Mouse (Mus musculus) midbrain, postnatal 0 days (tissue): ENCODE data around the gene Dnajb4. TPM values are rescaled to one million over a fixed set of nuclear protein-coding genes. Genes with fewer than 3 reads are reported as not detected.

Experiments
- ATAC-seq: fragments of 200-750 bp; cut with Nextera tagmentation; 2 replicates; pipeline ENCODE4 v1.8.0; 2017; ENCODE audit warnings: moderate number of reproducible peaks, mild to moderate bottlenecking, moderate TSS enrichment, moderate library complexity; ENCODE audit not compliant: low FRiP score
- DNase-seq: peaks from one replicate; pipeline ENCODE4 v3.0.0-alpha.2; 2015; ENCODE audit warnings: low spot score
- H3K27ac ChIP-seq: fragments of 300-500 bp; sonication (generic); 2 replicates; pipeline ENCODE4 v1.5.1; 2014; ENCODE audit warnings: low read depth, mild to moderate bottlenecking, low read length, mixed read lengths
- H3K27me3 ChIP-seq: fragments of 300-500 bp; sonication (generic); 2 replicates; pipeline ENCODE4 v1.6.1; 2014; ENCODE audit warnings: low read length, control low read depth, mixed read lengths; ENCODE audit not compliant: insufficient read depth
- H3K36me3 ChIP-seq: fragments of 300-500 bp; sonication (generic); 2 replicates; pipeline ENCODE4 v1.6.1; 2014; ENCODE audit warnings: low read length, control low read depth, mixed read lengths; ENCODE audit not compliant: insufficient read depth
- H3K4me1 ChIP-seq: fragments of 300-500 bp; sonication (generic); 2 replicates; pipeline ENCODE4 v1.6.1; 2014; ENCODE audit warnings: mild to moderate bottlenecking, control low read depth, antibody characterized with exemption, low read length, mixed read lengths; ENCODE audit not compliant: insufficient read depth
- H3K4me2 ChIP-seq: fragments of 300-500 bp; sonication (generic); 2 replicates; pipeline ENCODE4 v1.6.1; 2014; ENCODE audit warnings: low read depth, mild to moderate bottlenecking, low read length, mixed read lengths; ENCODE audit not compliant: poor library complexity, severe bottlenecking
- H3K4me3 ChIP-seq: fragments of 300-500 bp; sonication (generic); 2 replicates; pipeline ENCODE4 v1.5.1; 2014; ENCODE audit warnings: low read depth, mild to moderate bottlenecking, low read length, moderate library complexity
- H3K9ac ChIP-seq: fragments of 300-500 bp; sonication (generic); replicated peaks from 2 replicates; pipeline ENCODE4 v1.6.1; 2014; ENCODE audit warnings: mild to moderate bottlenecking, low read length, moderate library complexity, mixed read lengths; ENCODE audit not compliant: poor library complexity, severe bottlenecking
- H3K9me3 ChIP-seq: fragments of 300-500 bp; sonication (generic); 2 replicates; pipeline ENCODE4 v1.6.1; 2016; ENCODE audit warnings: low read length, control low read depth
- CTCF ChIP-seq: IDR thresholded peaks from 2 replicates; pipeline ENCODE4 v1.5.1; 2016; ENCODE audit warnings: antibody characterized with exemption, mild to moderate bottlenecking
- WGBS: fragments of 180-500 bp; shearing (Covaris S2); extraction: QIAGEN DNeasy Blood & Tissue Kit; methylation state at CpG from one replicate; pipeline ENCODE4 v1.1.7; 2014; 5-methylcytosine and 5-hydroxymethylcytosine counted together
- polyA plus RNA-seq: library from polyadenylated mRNA; unstranded; fragments of >200 nt; fragmentation: Nextera tagmentation; extraction: Ambion mirVana; gene quantifications from 2 replicates; pipeline ENCODE4 v1.2.1, GENCODE M21; 2015
- total RNA-seq: library from RNA; depleted of rRNA; stranded (reverse); fragments of >200 nt; gene quantifications from 2 replicates; pipeline ENCODE4 v1.2.3, GENCODE M21; 2014

The Dnajb4 gene
- total and polyA plus RNA-seq, 2 experiments from 2014 or later = 43.9 to 50.3 TPM

GRCm38 (mm10) chr3:152178816-152179215, 31.3 kb downstream of the Dnajb4 start:
- TF ChIP-seq CTCF = no peak
- Histone ChIP-seq H3K27ac (no peak overlapping the region), H3K9ac (no peak overlapping the region), H3K27me3 (no peaks in the 10 kb centered on the region), H3K4me3 (no peak overlapping the region), H3K36me3 (no peaks in the 10 kb centered on the region), H3K4me1 (no peaks in the 10 kb centered on the region), H3K9me3 (no peaks in the 10 kb centered on the region), H3K4me2 (no peak overlapping the region)
- WGBS = 90% methylated on average over 4 of the region's 4 CpGs
- no peak for DNase-seq
- ATAC-seq = no peak

DNA sequence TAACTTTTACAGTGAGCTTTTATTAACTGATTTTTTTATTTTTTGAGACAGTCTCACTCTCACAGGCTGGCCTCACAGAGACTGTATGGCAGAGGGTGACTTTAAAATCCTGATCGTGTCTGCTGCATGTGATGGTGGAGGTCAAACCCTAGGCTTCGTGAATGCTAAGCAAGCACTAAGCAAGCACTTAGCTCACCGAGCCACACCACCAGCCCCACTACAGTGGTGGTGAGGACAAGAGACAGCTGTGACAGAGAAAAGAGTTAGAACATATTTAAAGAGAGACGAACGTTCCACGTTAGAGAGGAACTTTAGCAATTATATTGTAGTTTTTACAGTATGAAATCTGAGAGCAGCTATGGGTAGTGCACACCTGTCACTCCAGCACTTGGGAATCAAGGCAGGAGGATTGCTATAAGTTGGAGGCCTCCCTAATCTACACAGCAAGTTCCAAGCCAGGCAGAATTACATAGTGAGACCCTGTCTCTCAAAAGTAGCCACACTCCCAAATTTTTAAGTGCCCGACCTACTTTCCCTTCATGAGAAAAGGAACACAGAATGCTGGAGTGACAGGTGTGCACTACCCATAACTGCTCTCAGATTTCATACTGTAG, 37.7 kb downstream of the Dnajb4 start:
- 85% methylated on average over 7 of the region's 7 CpGs for WGBS
- Histone ChIP-seq H3K9ac (no peak overlapping the region), H3K27me3 (no peaks in the 10 kb centered on the region), H3K27ac (no peak overlapping the region), H3K4me1 (no peaks in the 10 kb centered on the region), H3K9me3 (no peaks in the 10 kb centered on the region), H3K36me3 (no peaks in the 10 kb centered on the region), H3K4me3 (no peak overlapping the region), H3K4me2 (no peak overlapping the region)
- ATAC-seq = no peak
- TF ChIP-seq CTCF = no peak
- DNase-seq = no peak

DNA sequence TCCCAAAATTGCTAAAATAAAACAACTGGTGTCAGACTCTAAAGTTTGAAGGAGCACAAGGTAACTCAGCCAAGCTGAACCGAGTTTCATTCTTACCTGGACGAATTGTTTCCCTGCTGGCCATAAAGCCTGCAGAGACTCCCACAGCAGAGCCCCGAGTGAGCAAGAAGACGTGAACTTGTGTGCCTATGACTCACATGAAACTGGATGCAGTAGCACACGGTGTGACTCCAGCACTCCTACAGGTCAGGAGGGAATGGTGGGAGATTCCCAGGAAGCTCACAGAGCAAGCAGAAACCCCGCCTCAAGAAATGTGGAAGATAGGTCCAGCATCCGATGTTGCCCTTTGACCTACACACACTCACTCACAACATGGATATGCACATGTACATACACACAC, 38.2 kb downstream of the Dnajb4 start:
- Histone ChIP-seq H3K27ac (no peak overlapping the region), H3K4me2 (no peak overlapping the region), H3K9ac (no peak overlapping the region), H3K9me3 (no peaks in the 10 kb centered on the region), H3K27me3 (no peaks in the 10 kb centered on the region), H3K4me1 (no peaks in the 10 kb centered on the region), H3K36me3 (no peaks in the 10 kb centered on the region), H3K4me3 (no peak overlapping the region)
- WGBS = 80% methylated on average over 7 of the region's 7 CpGs
- no peak for TF ChIP-seq CTCF
- DNase-seq (no peak), ATAC-seq (no peak)

GRCm38 (mm10) chr3:152171236-152171635, 38.9 kb downstream of the Dnajb4 start:
- H3K9me3 ChIP-seq = no peaks in the 10 kb centered on the region
- DNase-seq (no peak), ATAC-seq (no peak)
- no peak overlapping the region for H3K4me2 ChIP-seq
- no peaks in the 10 kb centered on the region for H3K36me3 ChIP-seq
- no peak overlapping the region for H3K27ac ChIP-seq
- no peaks in the 10 kb centered on the region for H3K27me3 ChIP-seq
- H3K4me3 ChIP-seq = no peak overlapping the region
- no peaks in the 10 kb centered on the region for H3K4me1 ChIP-seq
- no peak for TF ChIP-seq CTCF
- 80% methylated on average over 2 of the region's 2 CpGs for WGBS
- no peak overlapping the region for H3K9ac ChIP-seq

DNA sequence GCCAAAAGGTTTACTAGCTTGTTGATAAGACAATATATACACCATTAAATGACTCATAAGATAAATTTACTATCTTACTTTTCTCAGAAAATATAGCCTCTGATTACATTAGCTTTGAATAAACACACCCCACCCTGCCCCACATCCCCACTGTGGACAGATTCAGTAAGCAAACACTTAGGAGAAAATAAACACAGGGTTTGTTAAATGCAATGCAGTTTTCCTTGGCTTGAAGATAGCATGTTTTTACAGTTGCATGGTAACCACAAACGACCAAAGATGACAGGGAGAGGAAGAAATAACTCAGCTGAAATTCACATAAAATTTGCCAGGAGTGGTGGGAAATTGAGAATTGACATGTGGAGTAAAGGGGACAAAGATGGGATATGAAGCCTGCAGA, 39.7 kb downstream of the Dnajb4 start:
- H3K27me3 ChIP-seq = no peaks in the 10 kb centered on the region
- no peak for ATAC-seq
- no peak overlapping the region for H3K4me2 ChIP-seq
- 54% methylated on average over 1 of the region's 1 CpGs for WGBS
- no peak overlapping the region for H3K4me3 ChIP-seq
- H3K9me3 ChIP-seq = no peaks in the 10 kb centered on the region
- no peak overlapping the region for H3K27ac ChIP-seq
- no peak overlapping the region for H3K9ac ChIP-seq
- TF ChIP-seq CTCF = no peak
- no peaks in the 10 kb centered on the region for H3K36me3 ChIP-seq
- DNase-seq = no peak
- no peaks in the 10 kb centered on the region for H3K4me1 ChIP-seq

- WGBS = 96% methylated on average over 10 of the region's 10 CpGs
- no peak overlapping the region for H3K4me3 ChIP-seq
These were observed 42.1 kb downstream of the Dnajb4 start for GRCm38 (mm10) chr3:152168007-152168406.

More at GRCm38 (mm10) chr3:152168007-152168406, 42.1 kb downstream of the Dnajb4 start:
- ATAC-seq = no peak
- Histone ChIP-seq H3K27me3 (no peaks in the 10 kb centered on the region), H3K27ac (no peak overlapping the region), H3K4me1 (no peaks in the 10 kb centered on the region), H3K4me2 (no peak overlapping the region), H3K9ac (no peak overlapping the region), H3K36me3 (no peaks in the 10 kb centered on the region), H3K9me3 (no peaks in the 10 kb centered on the region)
- DNase-seq = no peak
- TF ChIP-seq CTCF = no peak
